Comparison of ENCODE assay signal across 8 mouse cellular contexts in the genomic region with DNA sequence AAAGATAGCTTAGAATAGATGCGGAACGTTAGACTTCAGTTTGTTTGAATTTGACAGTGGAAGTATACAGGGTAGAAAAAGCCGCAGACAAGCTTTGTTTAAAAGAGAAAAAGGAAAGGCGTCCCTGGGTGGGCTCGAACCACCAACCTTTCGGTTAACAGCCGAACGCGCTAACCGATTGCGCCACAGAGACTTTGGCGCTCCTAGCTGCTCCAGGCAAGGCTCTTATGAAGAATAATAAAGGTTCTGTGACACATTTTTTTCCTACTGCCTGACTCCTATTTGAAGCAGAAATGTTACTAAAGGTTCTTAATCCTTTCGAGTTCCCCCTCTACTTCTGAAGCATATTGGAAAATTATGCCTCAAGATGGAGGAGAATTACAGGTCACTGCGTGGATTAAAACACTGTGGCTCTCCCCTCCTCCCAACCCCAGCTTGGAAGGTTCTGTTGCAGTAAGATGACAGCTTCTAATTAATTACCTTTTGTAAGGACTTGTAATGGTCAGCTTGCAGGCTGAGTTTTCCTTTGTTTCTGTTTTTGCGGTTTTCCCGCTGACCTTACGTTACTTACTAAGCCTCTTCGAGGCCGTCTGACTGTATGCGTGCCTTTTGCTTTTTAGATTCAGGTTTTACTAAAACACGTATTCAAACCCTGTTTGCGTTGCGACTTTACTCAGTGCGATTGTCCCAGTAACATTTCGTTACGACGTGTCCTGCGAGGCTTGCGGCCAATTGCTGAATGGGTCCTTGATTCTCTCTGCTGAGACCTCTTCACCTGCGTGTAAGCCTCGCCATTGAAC.
DNase-seq lines count a peak whose midpoint lies in the region; ATAC-seq and TF ChIP-seq lines count a peak whose summit lies in the region.

No protein-coding gene starts in this region.

- H3K4me3 ChIP-seq in heart, embryonic 12.5 days: peak overlapping the region; percentile 63
- H3K4me3 ChIP-seq in kidney, embryonic 16.5 days (ENCODE audit: low read length): peak overlapping the region; percentile 75
- peak overlapping the region; percentile 55 for H3K4me3 ChIP-seq in myocyte

- no peaks in the 10 kb centered on the region for H3K79me2 ChIP-seq in myocyte (ENCODE audit: control insufficient read depth, insufficient read depth)

- 1% methylated on average over 31 of the region's 31 CpGs for WGBS in heart, embryonic 12.5 days
- 1% methylated on average over 31 of the region's 31 CpGs for WGBS in kidney, embryonic 16.5 days

- no peak overlapping the region for H3K27ac ChIP-seq in heart, embryonic 12.5 days (ENCODE audit: poor library complexity, severe bottlenecking)
- H3K27ac ChIP-seq in kidney, embryonic 16.5 days (ENCODE audit: low read length): peak overlapping the region; percentile 89

- peak overlapping the region; percentile 65 for H3K9ac ChIP-seq in heart, embryonic 12.5 days
- H3K9ac ChIP-seq in kidney, embryonic 16.5 days (replicated peaks; ENCODE audit: low read length): peak overlapping the region; percentile 75

- no peak for TF ChIP-seq POLR2A in myocyte (IDR thresholded peaks at IDR 0.05; ENCODE audit: insufficient read length, low read depth)

- ATAC-seq in CD4-positive, CD25-positive, alpha-beta regulatory T cell, adult 4 months: peak; percentile 66
- peak; percentile 69 for ATAC-seq in erythroid progenitor cell, adult 5-6 weeks (replicated peaks; ENCODE audit: low FRiP score, poor library complexity, severe bottlenecking)
- peak; percentile 79 for ATAC-seq in heart, embryonic 12.5 days (ENCODE audit: insufficient number of reproducible peaks, low FRiP score)
- ATAC-seq in kidney, embryonic 16.5 days (ENCODE audit: low FRiP score, low TSS enrichment): peak; percentile 84

- no peaks in the 10 kb centered on the region for H3K9me3 ChIP-seq in heart, embryonic 12.5 days (replicated peaks)
- no peaks in the 10 kb centered on the region for H3K9me3 ChIP-seq in kidney, embryonic 16.5 days (ENCODE audit: low read length)

- DNase-seq in brain, embryonic 18.5 days (ENCODE audit: low read depth, low spot score): peak; percentile 78
- peak; percentile 85 for DNase-seq in liver
- DNase-seq in spleen, postnatal 4 days (ENCODE audit: low spot score in 2 of 2): peak; percentile 77 to 88

- H3ac ChIP-seq in myocyte (ENCODE audit: control insufficient read depth, insufficient read length): no peak overlapping the region

- peak overlapping the region; percentile 71 for H3K4me2 ChIP-seq in heart, embryonic 12.5 days
- H3K4me2 ChIP-seq in kidney, embryonic 16.5 days (replicated peaks; ENCODE audit: low read depth, low read length): peak overlapping the region; percentile 72
- peak overlapping the region; percentile 62 for H3K4me2 ChIP-seq in myocyte (ENCODE audit: low read depth)

- no peaks in the 10 kb centered on the region for H3K4me1 ChIP-seq in heart, embryonic 12.5 days (replicated peaks)
- H3K4me1 ChIP-seq in kidney, embryonic 16.5 days (ENCODE audit: insufficient read depth, low read length): 0 out of 2 replicates have a peak, but pooled peaks cover 4% of the 10 kb centered on the region

- H3K27me3 ChIP-seq in heart, embryonic 12.5 days (replicated peaks): peaks cover 23% of the 10 kb centered on the region
- H3K27me3 ChIP-seq in kidney, embryonic 16.5 days (ENCODE audit: insufficient read depth, low read length): no peaks in the 10 kb centered on the region
- H3K27me3 ChIP-seq in myocyte (ENCODE audit: control insufficient read depth, insufficient read depth, insufficient read length): no peaks in the 10 kb centered on the region

- no peaks in the 10 kb centered on the region for H3K36me3 ChIP-seq in heart, embryonic 12.5 days
- no peaks in the 10 kb centered on the region for H3K36me3 ChIP-seq in kidney, embryonic 16.5 days (ENCODE audit: insufficient read depth, low read length)
- no peaks in the 10 kb centered on the region for H3K36me3 ChIP-seq in myocyte (ENCODE audit: control insufficient read depth, insufficient read depth)

TF ChIP-seq in myocyte, 11 proteins besides CTCF, POLR2A, EP300 and RAD21:
- no peak for TF ChIP-seq REST (IDR thresholded peaks at IDR 0.05; ENCODE audit: insufficient read depth, insufficient read length)
- no peak for TF ChIP-seq TCF12 (IDR thresholded peaks at IDR 0.05; ENCODE audit: insufficient read depth, poor library complexity, severe bottlenecking)
- TF ChIP-seq CEBPB (IDR thresholded peaks at IDR 0.05; ENCODE audit: insufficient read depth, poor library complexity, severe bottlenecking): peak; percentile 74
- peak; percentile 21 for TF ChIP-seq E2F4 (IDR thresholded peaks at IDR 0.05; ENCODE audit: insufficient read depth)
- TF ChIP-seq USF1 (IDR thresholded peaks at IDR 0.05; ENCODE audit: low read depth): no peak
TF ChIP-seq in myocyte: peak in this region for 2.
